Mouse (Mus musculus): ENCODE measurements around the gene Ece2. TPM values are rescaled to one million over a fixed set of nuclear protein-coding genes. Genes with fewer than 3 reads are reported as not detected.

Gene Ece2
- polyA plus RNA-seq, 1 experiment from 2014 or later, result 0.09 TPM

DNA sequence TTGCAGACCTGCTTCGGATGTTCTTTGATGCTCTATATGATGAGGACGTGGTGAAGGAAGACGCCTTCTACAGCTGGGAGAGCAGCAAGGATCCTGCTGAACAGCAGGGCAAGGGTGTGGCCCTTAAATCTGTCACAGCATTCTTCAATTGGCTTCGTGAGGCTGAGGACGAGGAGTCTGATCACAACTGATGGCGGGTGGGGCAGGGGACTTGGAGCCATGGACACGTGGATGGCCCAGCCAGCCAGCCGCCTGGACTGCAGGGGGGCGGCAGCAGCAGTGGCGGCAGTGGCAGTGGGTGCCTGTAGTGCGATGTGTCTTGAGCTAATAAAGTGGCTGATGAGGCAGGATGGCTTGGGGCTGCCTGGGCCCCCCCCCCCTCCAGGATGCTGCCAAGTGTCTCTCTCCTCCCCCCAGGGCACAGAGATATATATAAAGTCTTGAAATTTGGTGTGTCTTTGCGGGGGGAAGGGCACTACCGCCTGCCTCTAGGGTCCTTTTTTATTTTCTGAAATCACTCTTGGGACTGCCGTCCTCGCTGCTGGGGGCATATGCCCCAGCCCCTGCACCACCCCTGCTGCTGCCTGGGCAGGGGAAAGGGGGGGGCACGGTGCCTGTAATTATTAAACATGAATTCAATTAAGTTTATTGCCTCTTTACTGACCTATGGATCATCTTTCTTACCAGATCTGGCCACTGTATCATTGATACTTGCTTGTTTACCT, 62.8 kb downstream of the Ece2 start:
- no peak overlapping the region for H3K27ac ChIP-seq
- WGBS (ENCODE audit: missing documents), result 90% methylated on average over 16 of the region's 16 CpGs

GRCm38 (mm10) chr16:20693111-20693701, 63.6 kb downstream of the Ece2 start, which contains the start of gene Fam131a:
Fam131a (plus strand) TSS chr16:20693241.
- H3K27ac ChIP-seq, result no peak within 1 kb of the TSS
- WGBS (ENCODE audit: missing documents), result 3% methylated on average over 37 of the region's 37 CpGs
- H3K4me3 ChIP-seq (ENCODE audit: inconsistent target), result no peak within 1 kb of the TSS; the same call in 1 of the 2 replicates
- H3K36me3 ChIP-seq (ENCODE audit: inconsistent target), result peaks cover 22% of the 10 kb centered on the region
- H3K79me2 ChIP-seq (ENCODE audit: inconsistent target), result no peaks in the 10 kb centered on the region

More for the DNA sequence above, 62.8 kb downstream of the Ece2 start:
- Histone ChIP-seq H3K4me3 (ENCODE audit: inconsistent target) (no peak overlapping the region), H3K79me2 (ENCODE audit: inconsistent target) (no peaks in the 10 kb centered on the region), H3K36me3 (ENCODE audit: inconsistent target) (peaks cover 30% of the 10 kb centered on the region)

GRCm38 (mm10) chr16:20694781-20695180, 65.2 kb downstream of the Ece2 start:
- Histone ChIP-seq H3K27ac (no peak overlapping the region), H3K79me2 (ENCODE audit: inconsistent target) (no peaks in the 10 kb centered on the region), H3K36me3 (ENCODE audit: inconsistent target) (peaks cover 6% of the 10 kb centered on the region), H3K4me3 (ENCODE audit: inconsistent target) (no peak overlapping the region)
- WGBS (ENCODE audit: missing documents), result 54% methylated on average over 8 of the region's 8 CpGs

DNA sequence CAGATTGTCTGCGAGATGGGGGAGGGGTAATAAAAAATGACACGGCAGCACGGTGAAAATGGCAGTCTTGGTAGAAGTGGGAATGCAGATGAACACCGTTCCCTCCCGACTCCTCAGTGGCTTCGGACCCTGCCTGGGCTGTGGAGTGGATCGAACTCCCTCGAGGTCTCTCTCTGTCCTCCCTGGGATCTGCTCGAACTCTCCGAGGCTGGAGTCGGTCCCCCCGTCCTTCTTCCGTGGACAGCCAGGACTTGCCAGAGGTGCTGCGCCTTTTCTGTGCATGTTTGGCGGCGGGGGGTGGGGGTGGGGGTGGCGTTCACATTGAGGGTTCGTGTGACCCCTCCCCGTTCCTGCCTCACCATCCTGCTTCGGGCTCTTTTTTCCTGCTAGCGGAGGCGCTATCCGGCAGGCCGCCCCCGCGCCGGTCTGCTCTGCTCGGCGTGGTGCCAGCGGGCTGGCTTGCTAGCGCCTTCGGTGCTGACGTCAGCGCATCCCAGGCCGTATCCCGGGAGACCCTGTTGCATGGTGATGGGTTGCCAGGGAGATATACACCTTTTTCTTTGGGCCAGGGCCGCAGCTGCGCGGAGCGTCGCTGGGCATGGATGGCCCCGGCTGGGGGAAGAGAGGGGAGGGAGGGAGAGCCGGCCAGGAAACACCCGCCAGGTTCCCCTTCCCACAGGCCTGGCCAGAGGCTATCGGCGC, 66.1 kb downstream of the Ece2 start:
- Histone ChIP-seq H3K36me3 (ENCODE audit: inconsistent target) (no peaks in the 10 kb centered on the region), H3K79me2 (ENCODE audit: inconsistent target) (no peaks in the 10 kb centered on the region), H3K27ac (no peak overlapping the region), H3K4me3 (ENCODE audit: inconsistent target) (no peak overlapping the region)
- 11% methylated on average over 41 of the region's 46 CpGs for WGBS (ENCODE audit: missing documents)

Other genes with a start within 250 kb of the Ece2 start
- 40.1 to 90.8 TPM (median 40.2 TPM) in 3 replicates for gene Abcc5, start 203.4 kb upstream of the Ece2 start, polyA plus RNA-seq (2018)
- 25.2 to 45.4 TPM (median 30.4 TPM) in 3 replicates for gene Eif2b5, start 131.0 kb upstream of the Ece2 start, polyA plus RNA-seq (2018)
- gene Dvl3, start 112.8 kb upstream of the Ece2 start, polyA plus RNA-seq (2018), result 10.4 to 15.3 TPM (median 12.1 TPM) in 3 replicates
- gene Ap2m1, start 94.3 kb upstream of the Ece2 start, polyA plus RNA-seq (2018), result 675 to 1,015 TPM (median 722 TPM) in 3 replicates
- 27.6 to 31.0 TPM (median 28.9 TPM) in 3 replicates for gene Abcf3, start 81.3 kb upstream of the Ece2 start, polyA plus RNA-seq (2018)
- gene Vwa5b2, start 40.4 kb upstream of the Ece2 start, polyA plus RNA-seq (2018), result not detected in 3 replicates
- gene Eef1akmt4, start 18.2 kb upstream of the Ece2 start, polyA plus RNA-seq (2018), result 3.9 to 18.7 TPM (median 11.9 TPM) in 3 replicates
- gene Gm49333, start 18.2 kb upstream of the Ece2 start, polyA plus RNA-seq (2018), result not detected in 3 replicates
- 10.2 to 25.1 TPM (median 22.1 TPM) in 3 replicates for gene Alg3, start 18.1 kb upstream of the Ece2 start, polyA plus RNA-seq (2018)
- 1.3 to 3.7 TPM (median 2.1 TPM) in 3 replicates for gene Camk2n2, start 8.5 kb upstream of the Ece2 start, polyA plus RNA-seq (2018)
- gene Psmd2, start 21.8 kb downstream of the Ece2 start, polyA plus RNA-seq (2018), result 143 to 206 TPM (median 205 TPM) in 3 replicates
- gene Eif4g1, start 38.5 kb downstream of the Ece2 start, polyA plus RNA-seq (2018), result 125 to 210 TPM (median 165 TPM) in 3 replicates
- 0.22 to 1.6 TPM (median 0.63 TPM) in 3 replicates for gene Fam131a, start 63.4 kb downstream of the Ece2 start, polyA plus RNA-seq (2018)
- 5.2 to 20.4 TPM (median 12.3 TPM) in 3 replicates for gene Polr2h, start 87.8 kb downstream of the Ece2 start, polyA plus RNA-seq (2018)
- 0.11 to 0.38 TPM (median 0.35 TPM) in 3 replicates for gene Clcn2, start 87.9 kb downstream of the Ece2 start, polyA plus RNA-seq (2018)
- not detected in 3 replicates for gene Chrd, start 103.3 kb downstream of the Ece2 start, polyA plus RNA-seq (2018)
- not detected in 3 replicates for gene Thpo, start 104.7 kb downstream of the Ece2 start, polyA plus RNA-seq (2018)

Data from macrophage (primary cell).